Mouse (Mus musculus) liver, embryonic 13.5 days (tissue): ENCODE measurements around the gene Gm20521. TPM values are rescaled to one million over a fixed set of nuclear protein-coding genes. Genes with fewer than 3 reads are reported as not detected.

ENCODE experiments used
- ATAC-seq: fragments of 200-750 bp; cut with Nextera tagmentation; 2 replicates; pipeline ENCODE4 v1.8.0; 2017; ENCODE audit warnings: low read depth, mild to moderate bottlenecking, moderate number of reproducible peaks, moderate library complexity
- DNase-seq: peaks from one replicate; pipeline ENCODE4 v3.0.0; 2022
- H3K27ac ChIP-seq: fragments of 300-500 bp; sonication (generic); 2 replicates; pipeline ENCODE4 v1.5.1; 2015; ENCODE audit warnings: moderate library complexity, mild to moderate bottlenecking, inconsistent platforms
- H3K27me3 ChIP-seq: fragments of 300-500 bp; sonication (generic); 2 replicates; pipeline ENCODE4 v1.6.1; 2015; ENCODE audit warnings: mild to moderate bottlenecking, inconsistent platforms
- H3K36me3 ChIP-seq: fragments of 300-500 bp; sonication (generic); 2 replicates; pipeline ENCODE4 v1.6.1; 2015; ENCODE audit warnings: mild to moderate bottlenecking, inconsistent platforms
- H3K4me1 ChIP-seq: fragments of 300-500 bp; sonication (generic); replicated peaks from 2 replicates; pipeline ENCODE4 v1.6.1; 2015; ENCODE audit warnings: inconsistent platforms
- H3K4me2 ChIP-seq: fragments of 300-500 bp; sonication (generic); 2 replicates; pipeline ENCODE4 v1.6.1; 2015; ENCODE audit warnings: inconsistent platforms, mild to moderate bottlenecking, moderate library complexity
- H3K4me3 ChIP-seq: fragments of 300-500 bp; sonication (generic); replicated peaks from 2 replicates; pipeline ENCODE4 v1.5.1; 2015; ENCODE audit warnings: mild to moderate bottlenecking, inconsistent platforms
- H3K9ac ChIP-seq: fragments of 300-500 bp; sonication (generic); 2 replicates; pipeline ENCODE4 v1.6.1; 2015; ENCODE audit warnings: mild to moderate bottlenecking, inconsistent platforms
- H3K9me3 ChIP-seq: fragments of 300-500 bp; sonication (generic); replicated peaks from 2 replicates; pipeline ENCODE4 v1.6.1; 2016; ENCODE audit warnings: inconsistent platforms
- WGBS: fragments of 180-500 bp; shearing (Covaris S2); methylation state at CpG from one replicate; pipeline ENCODE4 v1.1.7; 2015; ENCODE audit not compliant: insufficient replicate concordance; 5-methylcytosine and 5-hydroxymethylcytosine counted together
- polyA plus RNA-seq: library from polyadenylated mRNA; unstranded; fragments of >200 nt; fragmentation: Nextera tagmentation; extraction: Ambion mirVana; gene quantifications from 2 replicates; pipeline ENCODE4 v1.2.1, GENCODE M21; 2015

Gm20521 gene
- polyA plus RNA-seq, 1 experiment from 2014 or later: 0.09 TPM

DNA sequence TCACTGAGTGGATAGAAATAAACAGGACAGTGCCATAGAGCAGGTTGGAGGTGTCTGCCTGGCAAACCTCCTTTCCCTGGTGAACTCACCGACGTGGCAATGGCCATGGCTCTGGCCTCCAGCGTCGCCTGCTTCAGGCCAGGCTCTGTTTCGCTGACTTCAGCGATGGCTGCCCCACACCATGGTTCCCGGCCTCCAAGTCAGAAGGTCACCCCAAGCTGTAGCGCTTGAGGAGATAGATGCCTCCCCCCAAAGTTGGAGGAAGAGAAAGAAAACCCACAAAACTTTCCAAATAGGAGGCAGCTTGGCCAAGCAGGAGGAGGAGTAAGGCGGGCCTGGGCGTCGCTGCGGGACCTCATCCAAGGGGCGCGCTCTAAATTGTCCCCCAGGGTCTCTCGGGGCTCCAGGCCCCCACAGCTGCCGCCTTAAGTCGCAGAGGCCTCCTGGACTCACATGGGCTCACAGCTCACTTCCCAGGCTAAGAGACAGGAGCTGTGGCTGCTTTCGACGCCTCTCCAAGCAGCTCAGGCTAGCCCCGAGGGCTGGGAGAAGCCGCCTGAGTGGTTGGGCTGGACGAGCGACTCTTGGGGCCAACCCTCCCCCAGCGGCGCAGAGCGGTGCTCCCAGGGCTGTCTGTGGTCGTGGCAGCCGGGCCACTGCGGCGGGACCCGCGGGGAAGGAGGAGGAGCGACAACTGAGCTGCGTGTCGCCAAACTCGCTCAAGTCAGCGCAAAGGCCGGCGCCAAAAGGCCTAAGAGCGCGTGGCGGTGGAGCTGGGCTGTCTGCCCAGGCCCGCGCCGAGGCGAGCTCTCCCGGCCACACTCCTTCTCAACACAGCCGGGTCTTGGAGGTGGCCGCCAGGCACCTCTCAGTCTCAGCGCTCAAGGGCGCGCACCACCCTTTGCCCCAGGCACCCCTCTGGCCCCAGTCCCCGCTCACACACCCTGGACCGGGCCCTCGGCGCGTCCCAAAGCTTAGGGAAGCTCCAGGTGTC, 42.4 kb downstream of the Gm20521 start, which contains the start of gene Efs:
Gene Efs, minus strand, starts transcription at position 778 of the 994 bp plus-strand sequence.
- DNase-seq: no peak
- Histone ChIP-seq H3K36me3 (no peaks in the 10 kb centered on the region), H3K4me3 (peak within 1 kb of the TSS; percentile 47), H3K4me2 (peak within 1 kb of the TSS; percentile 61), H3K4me1 (peaks cover 24% of the 10 kb centered on the region), H3K27ac (no peak within 1 kb of the TSS; the same call in 1 of the 2 replicates), H3K27me3 (peaks cover 83% of the 10 kb centered on the region), H3K9me3 (no peaks in the 10 kb centered on the region; the same call in 1 of the 2 replicates), H3K9ac (peak within 1 kb of the TSS; percentile 50)
- WGBS: 9% methylated on average over 49 of the region's 57 CpGs
- ATAC-seq: peak; percentile 24; the same call in 1 of the 2 replicates

DNA sequence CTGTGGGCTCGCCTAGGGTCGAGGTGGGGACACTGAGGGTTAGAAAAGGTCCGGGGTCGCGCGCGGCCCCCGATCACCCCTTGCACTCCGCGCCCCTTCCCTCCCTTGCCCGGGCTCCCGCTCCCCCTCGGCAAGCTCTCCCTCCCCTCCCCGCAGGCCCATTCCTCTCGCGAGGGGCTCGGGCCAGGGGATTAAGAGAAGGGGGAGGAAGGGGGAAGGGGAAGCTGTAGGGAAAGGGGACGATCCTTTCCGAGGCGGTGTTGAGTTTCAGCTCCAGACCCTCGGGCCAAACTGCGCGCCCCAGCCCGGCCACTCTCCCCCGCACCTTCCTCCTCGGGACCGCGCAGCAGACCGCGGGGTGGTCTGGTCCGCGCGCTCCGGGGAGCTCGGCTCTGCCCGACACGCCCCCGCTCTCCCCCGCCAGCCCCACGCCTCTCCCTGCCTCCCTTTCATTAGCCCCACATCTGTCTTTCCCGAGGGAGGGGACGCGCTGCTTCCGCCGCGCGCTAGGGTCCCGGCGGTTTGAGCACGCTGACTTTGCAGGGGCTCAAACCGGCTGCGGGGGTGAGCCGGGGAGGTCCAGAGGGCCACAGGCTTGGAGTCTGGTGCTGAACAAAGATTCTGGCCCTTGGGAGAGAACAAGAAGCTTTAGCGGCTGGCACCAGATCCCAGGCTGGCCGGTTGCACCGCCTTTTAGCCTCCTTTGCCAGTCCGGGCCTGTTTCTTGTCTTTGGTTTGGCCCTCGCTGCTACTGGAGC, 43.3 kb downstream of the Gm20521 start:
- ATAC-seq: no peak
- no peak overlapping the region for H3K27ac ChIP-seq
- no peak for DNase-seq
- H3K36me3 ChIP-seq: no peaks in the 10 kb centered on the region
- H3K9me3 ChIP-seq: no peaks in the 10 kb centered on the region
- H3K9ac ChIP-seq: peak overlapping the region; percentile 50; the same call in 1 of the 2 replicates
- peak overlapping the region; percentile 61 for H3K4me2 ChIP-seq
- H3K4me3 ChIP-seq: peak overlapping the region; percentile 47
- peaks cover 87% of the 10 kb centered on the region for H3K27me3 ChIP-seq
- peaks cover 24% of the 10 kb centered on the region for H3K4me1 ChIP-seq
- 2% methylated on average over 57 of the region's 58 CpGs for WGBS

DNA sequence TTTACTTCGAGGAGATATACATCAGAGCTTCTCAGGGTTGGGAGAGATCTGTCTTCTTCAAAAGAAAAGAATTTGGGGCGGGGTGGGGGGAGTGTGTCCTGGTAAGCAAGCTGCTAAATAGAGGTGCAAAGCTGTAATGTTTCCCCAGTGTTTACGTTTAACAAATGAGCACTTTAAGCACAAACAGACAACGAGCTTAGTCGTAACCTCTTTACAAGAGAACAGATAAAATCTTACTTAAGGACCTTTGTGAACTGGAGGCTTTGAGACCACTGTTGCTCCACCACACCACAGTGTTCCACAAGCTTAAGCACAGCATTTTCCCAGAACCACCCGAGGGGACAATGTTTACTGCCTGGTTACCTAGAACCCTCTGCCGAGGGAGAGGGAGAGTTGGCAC, 44.1 kb downstream of the Gm20521 start:
- no peaks in the 10 kb centered on the region for H3K9me3 ChIP-seq
- H3K4me2 ChIP-seq: no peak overlapping the region
- no peak overlapping the region for H3K4me3 ChIP-seq
- H3K9ac ChIP-seq: no peak overlapping the region
- 21% methylated on average over 7 of the region's 7 CpGs for WGBS
- DNase-seq: no peak
- H3K27me3 ChIP-seq: peaks cover 86% of the 10 kb centered on the region
- no peak for ATAC-seq
- H3K27ac ChIP-seq: no peak overlapping the region
- peaks cover 24% of the 10 kb centered on the region for H3K4me1 ChIP-seq
- no peaks in the 10 kb centered on the region for H3K36me3 ChIP-seq

DNA sequence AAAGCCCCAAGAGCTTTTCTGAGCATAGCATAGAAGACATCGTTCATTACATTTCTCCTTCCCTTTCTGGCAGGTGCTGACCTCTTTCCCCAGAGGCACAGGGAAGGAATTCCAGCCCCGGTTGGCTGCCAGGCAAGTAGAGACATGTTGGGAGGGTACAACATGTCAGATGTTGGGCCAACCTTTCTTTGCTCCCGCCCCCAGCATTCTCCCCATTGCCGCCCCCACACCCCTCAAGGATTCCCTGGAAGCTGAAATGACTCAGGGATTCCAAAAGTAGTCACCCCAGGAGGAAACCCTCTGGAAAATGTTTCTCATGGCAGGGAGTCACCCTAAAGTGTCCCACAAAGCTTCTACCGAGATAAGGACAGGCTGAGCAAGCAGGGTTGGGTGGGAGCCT, 46.6 kb downstream of the Gm20521 start:
- Histone ChIP-seq H3K9me3 (no peaks in the 10 kb centered on the region), H3K27me3 (peaks cover 67% of the 10 kb centered on the region), H3K9ac (no peak overlapping the region), H3K4me2 (no peak overlapping the region), H3K36me3 (no peaks in the 10 kb centered on the region), H3K27ac (no peak overlapping the region), H3K4me3 (no peak overlapping the region), H3K4me1 (peaks cover 16% of the 10 kb centered on the region)
- WGBS: 54% methylated on average over 5 of the region's 5 CpGs
- ATAC-seq (no peak), DNase-seq (no peak)

DNA sequence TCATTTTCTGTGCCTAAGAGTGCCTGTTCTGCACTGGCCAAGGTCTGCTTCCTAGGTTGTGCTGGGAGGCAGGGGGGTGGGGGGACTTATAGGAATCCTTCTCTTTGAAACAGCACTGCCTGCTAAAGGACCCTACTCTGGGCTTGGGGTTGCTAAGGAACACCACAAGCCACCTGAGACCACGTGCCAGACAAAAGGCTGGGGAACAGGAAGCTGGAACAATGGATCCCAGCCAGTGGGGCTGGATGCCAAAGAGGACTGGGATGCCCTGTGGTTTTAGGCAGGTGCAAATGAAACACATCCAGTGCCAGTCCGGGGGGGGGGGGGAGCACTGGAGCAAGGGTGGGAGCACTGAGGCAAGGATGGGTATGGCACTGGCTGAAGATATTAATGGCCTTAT, 47.2 kb downstream of the Gm20521 start:
- ATAC-seq (no peak), DNase-seq (no peak)
- Histone ChIP-seq H3K27ac (no peak overlapping the region), H3K9me3 (no peaks in the 10 kb centered on the region), H3K27me3 (peaks cover 61% of the 10 kb centered on the region), H3K4me2 (no peak overlapping the region), H3K4me3 (no peak overlapping the region), H3K9ac (no peak overlapping the region), H3K36me3 (no peaks in the 10 kb centered on the region), H3K4me1 (peaks cover 9% of the 10 kb centered on the region)
- WGBS: 24% methylated on average over 2 of the region's 2 CpGs

DNA sequence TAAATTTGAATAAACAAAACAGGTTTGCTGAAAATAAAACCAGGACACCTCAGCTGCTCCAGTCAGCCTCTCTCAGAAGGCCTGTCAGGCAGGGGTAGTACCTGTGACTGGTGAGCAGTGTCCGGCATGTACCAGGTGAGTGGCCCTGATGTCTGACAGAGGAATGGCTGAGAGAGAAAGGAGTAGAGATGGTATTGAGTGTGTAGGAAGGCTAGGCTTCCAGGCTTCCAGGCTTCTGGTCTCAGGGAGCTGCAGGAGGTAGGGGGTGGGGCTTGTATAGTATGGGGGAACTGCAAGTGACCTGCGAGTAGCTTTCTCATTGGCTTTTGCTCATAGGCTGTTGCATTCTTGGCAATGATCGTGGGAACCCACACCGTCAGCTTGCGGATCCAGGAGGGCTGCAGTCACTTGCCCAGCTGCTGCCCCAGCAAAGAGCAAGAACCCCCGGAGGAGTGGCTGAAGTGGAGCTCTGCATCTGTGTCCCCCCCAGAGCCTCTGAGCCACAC, 49.5 kb downstream of the Gm20521 start, which contains the start of gene Il25:
Gene Il25, plus strand, starts transcription at position 51 of the 506 bp plus-strand sequence.
- Histone ChIP-seq H3K27ac (no peak within 1 kb of the TSS), H3K36me3 (no peaks in the 10 kb centered on the region), H3K9ac (no peak within 1 kb of the TSS), H3K27me3 (peaks cover 43% of the 10 kb centered on the region), H3K4me2 (no peak within 1 kb of the TSS), H3K4me3 (no peak within 1 kb of the TSS), H3K4me1 (no peaks in the 10 kb centered on the region), H3K9me3 (no peaks in the 10 kb centered on the region)
- 50% methylated on average over 6 of the region's 6 CpGs for WGBS
- ATAC-seq (no peak), DNase-seq (no peak)

DNA sequence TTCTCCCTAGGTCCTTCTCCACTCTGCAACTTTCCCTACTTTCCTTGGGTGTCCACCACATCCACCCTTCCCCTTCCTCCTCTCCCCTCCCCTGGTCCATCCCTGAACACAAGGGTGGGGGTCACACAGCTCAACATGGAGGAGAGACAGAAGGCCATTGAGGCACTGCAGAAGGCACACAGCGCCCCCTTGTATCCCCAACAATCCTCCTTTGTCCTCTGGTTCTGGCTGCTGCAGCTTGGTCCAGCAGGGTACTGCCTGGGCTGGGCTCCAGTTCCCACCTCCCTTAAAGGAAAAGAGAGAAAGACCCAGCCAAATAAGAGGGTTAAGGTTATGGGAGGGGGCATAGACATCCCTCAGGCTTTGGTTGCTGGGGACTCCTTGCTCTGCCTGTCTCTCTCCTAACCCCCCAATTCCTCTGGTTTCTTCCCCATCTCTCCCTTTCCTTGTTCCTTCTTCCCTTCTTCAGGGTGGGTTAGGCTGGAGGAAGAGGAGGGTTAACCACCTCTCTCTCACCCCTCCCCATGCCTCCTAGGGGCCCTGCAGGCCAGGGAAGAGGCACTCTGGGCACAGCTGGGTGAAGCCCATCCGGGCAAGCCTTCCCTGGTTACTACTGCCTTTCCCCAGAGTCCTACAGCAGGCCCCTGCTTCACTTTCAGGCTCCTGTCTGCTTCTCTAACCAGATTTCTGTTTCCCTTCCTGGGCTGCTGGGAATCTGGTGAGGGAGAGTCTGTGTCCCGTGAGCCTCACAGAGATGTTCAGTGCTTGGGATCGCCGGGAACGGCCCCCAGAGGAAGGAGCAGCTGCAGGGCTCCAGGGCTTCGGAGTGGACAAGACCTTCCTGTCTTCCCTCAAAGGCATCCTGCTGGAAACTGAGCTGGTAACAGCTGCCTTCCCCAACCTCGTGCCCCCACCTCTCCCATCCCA, 52.9 kb downstream of the Gm20521 start, which contains the start of gene Cmtm5:
Gene Cmtm5, plus strand, starts transcription at position 358 of the 927 bp plus-strand sequence.
- WGBS: 34% methylated on average over 8 of the region's 8 CpGs
- Histone ChIP-seq H3K27ac (no peak within 1 kb of the TSS), H3K9me3 (no peaks in the 10 kb centered on the region), H3K4me2 (no peak within 1 kb of the TSS), H3K9ac (no peak within 1 kb of the TSS), H3K4me3 (no peak within 1 kb of the TSS), H3K36me3 (no peaks in the 10 kb centered on the region), H3K27me3 (peaks cover 26% of the 10 kb centered on the region; the same call in 1 of the 2 replicates), H3K4me1 (no peaks in the 10 kb centered on the region)
- DNase-seq (no peak), ATAC-seq (no peak)

DNA sequence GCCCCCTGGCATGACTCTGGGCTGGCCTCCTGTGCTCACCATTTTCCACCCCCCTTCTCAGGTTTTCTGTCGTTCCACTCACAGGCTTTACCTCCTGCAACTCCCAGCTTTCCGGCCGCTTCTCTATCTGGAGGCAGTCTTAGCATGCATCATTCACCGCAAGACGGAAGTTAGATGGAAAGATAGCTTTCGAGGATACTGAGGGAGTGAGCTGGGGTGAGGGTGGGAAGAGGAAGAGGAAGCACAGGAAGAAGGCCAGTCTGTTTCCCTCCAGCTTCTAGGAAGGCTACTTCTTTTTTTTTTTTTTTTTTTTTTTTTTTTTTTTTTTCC, 53.6 kb downstream of the Gm20521 start:
- H3K27ac ChIP-seq: no peak overlapping the region
- no peak overlapping the region for H3K9ac ChIP-seq
- WGBS: 21% methylated on average over 6 of the region's 6 CpGs
- H3K9me3 ChIP-seq: no peaks in the 10 kb centered on the region
- no peak overlapping the region for H3K4me3 ChIP-seq
- H3K4me2 ChIP-seq: no peak overlapping the region
- no peaks in the 10 kb centered on the region for H3K4me1 ChIP-seq
- no peaks in the 10 kb centered on the region for H3K36me3 ChIP-seq
- ATAC-seq: no peak
- DNase-seq: no peak
- peaks cover 21% of the 10 kb centered on the region; the same call in 1 of the 2 replicates for H3K27me3 ChIP-seq

DNA sequence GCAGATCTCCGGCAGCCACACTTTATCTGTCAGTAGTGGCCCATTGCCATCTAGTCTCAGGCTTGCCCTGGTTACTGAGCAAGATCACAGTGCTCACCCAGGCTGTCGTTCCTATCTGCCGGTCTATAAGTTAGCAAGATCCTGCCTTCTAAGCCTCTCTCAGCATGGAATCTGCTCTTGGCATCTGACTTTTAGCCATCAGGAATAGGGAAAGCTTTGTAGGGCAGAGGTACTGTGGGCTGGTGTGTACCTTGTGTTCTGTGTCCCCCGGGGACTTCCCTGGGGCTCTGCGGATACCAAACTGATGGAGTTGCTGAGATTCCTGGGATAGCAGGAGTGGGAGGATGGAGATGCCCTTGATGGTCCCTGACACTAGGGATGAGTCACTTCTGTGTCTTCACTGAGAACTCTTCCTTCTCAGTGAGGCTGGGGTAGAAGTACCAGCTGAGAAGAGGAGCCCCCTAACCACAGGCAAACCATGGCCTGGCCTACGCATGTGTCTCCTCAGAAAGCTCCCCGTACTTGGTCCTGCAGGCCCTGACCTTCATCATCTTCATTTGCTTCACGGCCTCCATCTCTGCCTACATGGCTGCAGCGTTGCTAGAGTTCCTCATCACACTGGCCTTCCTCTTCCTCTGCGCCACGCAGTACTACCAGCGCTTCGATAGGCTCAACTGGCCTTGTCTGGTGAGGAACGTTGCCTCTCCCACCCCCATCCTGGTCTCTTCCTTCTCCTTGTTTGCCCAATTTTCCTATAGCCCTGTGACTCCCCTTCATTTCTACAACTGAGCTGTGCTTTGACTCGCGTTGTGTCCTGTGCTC, 54.3 kb downstream of the Gm20521 start:
- Histone ChIP-seq H3K4me3 (no peak overlapping the region), H3K27me3 (peaks cover 19% of the 10 kb centered on the region; the same call in 1 of the 2 replicates), H3K36me3 (no peaks in the 10 kb centered on the region), H3K9ac (no peak overlapping the region), H3K9me3 (no peaks in the 10 kb centered on the region), H3K4me1 (no peaks in the 10 kb centered on the region), H3K27ac (no peak overlapping the region), H3K4me2 (no peak overlapping the region)
- DNase-seq (no peak), ATAC-seq (no peak)
- WGBS: 72% methylated on average over 16 of the region's 16 CpGs
